Mouse (Mus musculus): Measurements from ENCODE around the gene Atp6v0b.

The Atp6v0b gene

GRCm38 (mm10) chr4:117834845-117835530 is 52.1 kb downstream of the Atp6v0b start:
- DNase-seq = peak in 1 of 2 experiments; percentile 27

- DNase-seq = no peak
Observed at GRCm38 (mm10) chr4:117834457-117834844, 52.7 kb downstream of the Atp6v0b start, which contains the start of gene Slc6a9. Gene Slc6a9, plus strand, starts transcription at chr4:117834506.
